Mouse (Mus musculus) frontal cortex, adult (tissue): ENCODE measurements at regions not wholly inside any gene's neighbourhood (a gene's known extent, or its start where the extent isn't known, plus 50 kb on each side); places are given as distances from the start of the nearest gene placed in this dataset.

Experiments used
- ATAC-seq: cut with Nextera tagmentation; 2 replicates; pipeline ENCODE4 v1.9.2; 2017; ENCODE audit warnings: mild to moderate bottlenecking, moderate library complexity, mixed read lengths; ENCODE audit not compliant: low TSS enrichment

DNA sequence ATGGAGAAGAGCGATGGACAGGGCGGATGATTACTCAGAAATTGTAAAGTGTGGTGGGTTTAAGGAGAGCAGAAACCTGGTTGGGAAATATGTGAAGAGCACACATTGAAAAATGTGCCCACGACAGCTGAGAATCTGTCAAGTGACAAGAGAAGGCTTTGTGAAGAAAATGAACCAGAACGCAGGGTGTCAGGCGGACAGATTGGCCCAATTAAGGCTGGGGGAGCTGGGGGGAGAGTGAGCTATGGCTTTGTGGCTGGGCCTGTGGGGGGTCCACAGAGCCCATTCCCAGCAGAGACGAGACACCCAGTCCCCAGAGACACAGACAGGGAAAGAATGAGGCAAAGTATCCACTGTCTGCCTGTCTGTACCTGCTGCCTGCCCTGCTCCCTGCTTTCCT is 153.3 kb downstream of the Shq1 start:
- no peak for ATAC-seq

DNA sequence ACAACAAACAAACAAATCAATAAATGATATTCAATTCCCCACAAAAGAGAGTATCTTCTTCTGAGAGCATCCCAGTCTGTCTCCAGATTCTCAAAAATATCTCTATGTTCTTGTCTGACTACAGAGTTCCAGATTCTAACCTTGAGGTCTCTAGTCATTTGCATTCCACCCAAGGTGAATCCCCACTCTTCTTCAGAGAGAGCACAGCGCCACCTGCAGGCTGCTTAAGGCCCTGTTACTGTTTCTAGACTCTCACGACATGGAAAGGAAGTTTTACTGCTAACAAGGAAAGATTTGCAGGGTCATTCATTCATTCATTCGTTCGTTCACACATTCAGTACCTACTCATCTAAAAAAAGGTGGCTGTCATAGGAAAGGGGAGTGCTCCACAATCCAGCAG is 158.3 kb downstream of the Shq1 start:
- no peak for ATAC-seq

DNA sequence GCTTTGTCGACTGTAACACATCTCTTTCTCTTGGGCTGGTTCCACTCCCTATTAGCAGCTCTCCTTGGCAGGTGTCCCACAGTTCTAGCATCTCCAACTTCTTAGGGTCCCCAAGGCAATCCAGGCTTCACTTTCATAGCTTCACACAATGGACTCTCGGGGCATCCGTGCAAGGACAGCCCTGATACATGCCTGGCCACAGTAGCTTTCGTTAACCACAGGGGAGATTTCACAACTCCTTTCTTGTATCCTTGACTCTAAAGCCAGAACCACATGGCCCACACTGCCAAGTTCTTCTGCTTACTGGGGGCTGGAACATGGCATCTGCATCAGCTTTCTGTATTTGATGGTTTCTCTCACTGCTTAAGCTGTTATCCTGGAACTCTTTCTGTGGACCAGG is 160.3 kb downstream of the Shq1 start:
- ATAC-seq: no peak

DNA sequence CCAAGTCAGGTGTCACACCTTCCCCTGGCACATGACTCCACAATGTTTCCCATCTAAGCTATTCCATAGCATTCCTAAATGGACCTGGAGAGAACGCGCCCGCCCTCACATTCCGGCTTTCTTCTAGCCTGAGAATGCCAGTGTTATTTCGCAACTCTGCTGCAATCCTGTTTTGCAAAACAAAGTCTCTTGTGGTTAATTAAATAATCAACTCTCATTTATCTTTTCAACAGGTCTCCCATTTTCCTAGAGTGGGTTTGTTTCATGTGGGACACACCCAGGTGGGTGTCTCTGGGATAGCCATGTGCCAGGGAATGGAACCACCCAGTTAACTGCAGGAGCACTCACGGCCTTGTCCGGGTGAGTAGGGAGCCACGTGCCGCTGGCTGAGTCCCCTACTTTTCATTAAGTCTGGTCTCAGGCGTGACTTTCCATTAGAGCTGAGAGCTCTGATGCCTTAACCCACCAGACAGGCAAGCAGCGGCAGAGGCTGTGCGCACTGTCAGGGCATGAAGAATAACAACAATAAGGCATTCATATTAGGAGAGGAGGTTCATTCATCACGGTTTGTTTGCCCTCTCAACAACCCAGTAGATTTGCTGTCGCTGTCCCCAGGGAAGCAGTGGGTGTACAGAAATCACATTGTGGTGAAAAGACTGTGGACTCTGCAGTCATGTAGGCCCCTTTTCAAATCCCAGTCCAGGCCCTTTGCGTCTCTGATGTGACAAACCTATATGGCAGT is 165.3 kb downstream of the Shq1 start:
- ATAC-seq: no peak

DNA sequence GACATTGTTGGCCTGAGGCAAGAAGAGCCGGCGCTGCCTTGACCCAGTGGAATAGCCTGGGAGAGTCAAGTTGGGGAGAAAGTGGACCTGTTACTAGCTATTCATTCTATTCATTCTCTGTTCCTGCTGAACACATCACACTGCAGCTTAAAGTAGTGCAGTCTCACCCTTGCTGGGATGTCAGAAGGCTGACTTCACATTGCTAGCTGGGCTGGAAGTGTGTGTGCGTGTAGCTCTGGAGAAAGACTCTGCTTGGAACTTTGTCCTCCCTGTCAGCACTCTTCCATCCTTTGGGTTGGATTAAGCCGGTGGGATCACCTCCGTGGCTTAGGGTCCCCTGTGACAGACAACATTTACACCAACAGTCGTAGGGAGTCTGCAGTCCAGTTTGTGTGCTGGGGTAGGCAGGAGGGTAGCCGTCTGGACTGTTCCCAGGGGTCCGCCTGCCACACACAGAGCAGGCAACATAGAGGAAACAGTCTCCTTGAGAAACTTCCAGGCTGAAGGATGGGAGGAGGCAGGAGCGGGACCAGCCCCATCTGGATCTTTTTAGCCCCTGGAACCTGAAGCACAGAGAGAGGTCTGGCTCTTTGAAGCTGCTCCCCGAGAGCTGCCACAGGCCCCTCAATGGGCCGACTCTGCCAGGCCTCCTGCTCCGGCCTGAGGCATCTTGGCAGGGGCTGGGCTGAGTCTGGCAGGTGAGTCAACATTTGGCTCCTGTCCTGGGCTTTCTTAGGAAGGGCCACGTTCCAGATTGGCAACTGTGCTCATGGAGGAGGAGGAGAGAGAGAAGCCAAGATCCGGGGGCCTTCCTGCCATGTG is 167.8 kb downstream of the Shq1 start:
- peak; percentile 65 for ATAC-seq

DNA sequence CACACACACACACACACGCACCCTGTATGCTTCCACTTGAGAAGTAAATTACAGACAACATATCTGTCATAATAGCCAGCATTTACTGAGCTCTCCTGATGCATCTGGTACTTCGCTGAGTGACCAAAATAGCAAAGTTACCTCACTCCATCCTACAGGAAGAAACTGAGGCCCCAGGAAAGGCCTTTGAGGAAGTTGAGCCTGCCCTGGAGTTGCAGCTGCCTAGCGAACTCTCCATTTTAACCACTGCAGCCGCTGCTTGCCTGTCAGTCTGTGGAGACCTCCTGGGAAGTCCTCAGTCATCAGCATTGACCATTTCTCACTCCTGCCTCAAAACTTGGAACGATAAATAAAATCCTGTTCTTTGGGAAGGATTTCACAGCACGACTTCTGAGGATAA is 168.8 kb downstream of the Shq1 start:
- no peak for ATAC-seq

DNA sequence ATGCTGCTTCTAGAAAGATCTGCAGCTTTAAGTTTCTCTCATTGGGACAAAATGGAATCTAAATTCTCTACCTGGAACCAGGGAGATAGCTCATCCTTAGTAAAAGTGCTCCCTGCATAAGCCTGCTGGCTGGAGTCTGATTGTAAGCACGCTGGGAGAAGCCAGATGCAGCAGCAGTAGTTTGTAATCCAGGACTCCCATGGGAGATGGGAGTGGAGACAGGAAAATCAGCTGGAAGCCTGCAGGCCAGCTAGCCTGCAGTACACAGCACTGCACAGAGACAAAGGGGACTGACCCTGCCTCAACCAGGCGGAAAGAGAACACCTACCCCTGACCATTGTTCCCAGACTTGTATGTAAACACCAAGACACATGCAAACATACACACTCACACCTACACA is 170.2 kb downstream of the Shq1 start:
- ATAC-seq: no peak

DNA sequence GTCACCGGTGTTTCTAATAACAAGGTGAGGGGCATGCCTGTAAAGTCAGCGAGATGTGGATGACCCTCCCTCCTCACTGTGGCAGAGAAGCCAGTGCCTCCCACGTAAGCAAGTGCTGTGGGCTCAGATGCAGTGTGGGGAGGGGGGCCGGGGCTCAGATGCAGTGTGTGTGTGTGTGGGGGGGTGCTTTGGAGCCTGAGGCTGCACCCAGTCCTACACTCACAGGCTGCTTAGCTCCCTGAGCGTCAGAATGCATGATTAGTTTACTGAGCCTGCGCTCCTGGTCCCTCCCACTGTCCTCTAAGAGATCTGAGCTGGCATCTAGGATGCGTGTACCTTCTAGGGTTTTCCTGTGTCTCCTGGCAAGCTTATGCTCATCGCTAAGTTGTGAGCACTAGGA is 170.9 kb downstream of the Shq1 start:
- ATAC-seq: 0 out of 2 replicates have a peak, but pooled peaks have one; percentile 55

DNA sequence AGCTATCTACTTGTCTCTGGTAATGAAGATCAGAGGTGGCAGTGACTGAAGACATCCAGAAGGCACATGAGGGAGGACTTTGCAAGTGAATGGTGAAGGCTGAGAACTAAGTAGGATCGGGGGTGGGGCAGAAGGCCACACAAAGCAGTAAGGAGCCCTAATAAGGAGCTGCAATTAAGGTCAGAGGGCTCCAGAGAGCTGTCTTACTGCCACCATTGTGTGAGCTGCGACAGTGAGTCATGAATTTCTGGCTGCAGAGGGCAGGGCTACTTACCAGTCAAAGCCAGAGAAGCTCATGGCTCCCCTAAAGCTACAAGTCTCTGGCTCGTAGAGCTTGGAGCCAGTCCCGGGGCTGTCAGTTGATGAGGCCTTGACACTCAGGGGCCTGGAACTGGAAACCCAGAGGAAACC is 172.1 kb downstream of the Shq1 start:
- ATAC-seq: no peak

DNA sequence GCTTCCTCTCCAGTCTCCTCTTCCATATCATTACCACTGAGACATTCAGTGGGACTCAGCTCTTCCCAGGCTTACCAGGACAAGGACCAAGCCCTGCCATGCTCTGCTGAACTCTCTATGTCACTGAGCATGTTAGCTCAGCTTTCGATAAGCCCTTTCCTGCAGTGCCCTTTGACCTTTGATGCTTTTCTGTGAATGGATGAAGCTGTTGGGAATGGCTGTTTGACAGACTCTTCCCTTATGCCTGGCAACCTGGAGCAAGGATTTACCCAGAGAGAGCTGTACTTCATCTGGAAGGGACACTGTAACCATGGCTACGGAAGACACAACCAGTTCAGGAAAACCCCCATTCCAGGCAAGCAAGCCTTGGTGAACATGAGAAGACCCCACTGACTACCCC is 172.8 kb downstream of the Shq1 start:
- ATAC-seq: no peak

DNA sequence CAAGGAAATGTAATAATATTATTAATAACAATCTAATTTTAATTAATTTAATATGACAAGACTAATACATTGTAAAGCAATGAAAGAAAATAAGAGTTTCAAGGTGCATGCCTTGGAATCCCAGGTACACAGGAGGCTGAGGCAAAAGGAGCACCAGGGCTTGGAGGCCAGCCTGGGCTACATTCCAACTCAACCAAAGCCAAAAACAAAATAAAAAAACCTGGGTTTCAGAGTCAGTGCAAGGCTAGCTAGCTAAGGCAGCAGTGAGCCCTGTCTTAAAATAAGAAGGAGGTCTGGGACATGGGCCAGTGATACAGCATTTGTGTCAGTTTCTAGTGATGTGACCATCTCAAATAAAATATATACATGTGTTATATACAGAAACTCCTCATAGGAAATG is 174.8 kb downstream of the Shq1 start:
- no peak for ATAC-seq

DNA sequence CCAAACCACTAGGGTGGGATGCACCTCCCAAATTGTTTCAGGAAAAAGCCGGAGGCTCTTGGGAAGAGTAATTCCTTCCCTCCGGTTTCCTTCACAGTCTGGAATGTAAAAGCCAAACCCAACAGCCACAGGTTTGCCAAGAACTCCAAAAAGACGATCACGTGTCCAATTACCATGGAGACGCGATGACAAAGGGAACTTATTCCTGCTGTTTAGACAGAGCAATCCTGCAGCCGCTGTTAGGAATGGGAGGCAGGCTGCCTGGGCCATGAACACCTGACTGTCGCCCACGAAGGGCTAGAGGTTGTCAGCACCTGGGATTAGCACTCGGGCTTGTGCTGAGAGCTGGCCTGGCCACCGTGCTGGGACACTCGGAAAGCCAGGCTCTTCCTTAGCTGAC is 175.8 kb downstream of the Shq1 start:
- peak; percentile 63 for ATAC-seq

DNA sequence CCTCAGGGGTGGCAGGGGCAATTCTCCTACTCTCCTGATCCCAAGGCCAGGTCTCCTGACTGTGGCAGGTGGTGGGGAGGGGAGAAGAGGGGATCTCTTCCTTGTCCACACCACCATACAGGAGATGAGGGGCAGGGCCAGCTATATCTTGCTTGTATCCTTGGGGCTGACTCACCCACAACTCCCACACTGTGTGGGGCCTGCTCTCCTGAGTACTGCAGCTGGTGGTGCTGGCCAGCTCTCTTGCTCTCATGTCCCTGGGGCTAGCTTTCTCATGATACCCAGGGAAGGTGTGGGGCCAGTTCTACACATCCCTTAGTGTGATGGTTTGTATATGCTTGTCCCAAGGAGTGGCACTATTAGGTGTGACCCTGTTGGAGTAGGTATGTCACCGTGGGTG is 177.4 kb downstream of the Shq1 start:
- ATAC-seq: peak; percentile 98

DNA sequence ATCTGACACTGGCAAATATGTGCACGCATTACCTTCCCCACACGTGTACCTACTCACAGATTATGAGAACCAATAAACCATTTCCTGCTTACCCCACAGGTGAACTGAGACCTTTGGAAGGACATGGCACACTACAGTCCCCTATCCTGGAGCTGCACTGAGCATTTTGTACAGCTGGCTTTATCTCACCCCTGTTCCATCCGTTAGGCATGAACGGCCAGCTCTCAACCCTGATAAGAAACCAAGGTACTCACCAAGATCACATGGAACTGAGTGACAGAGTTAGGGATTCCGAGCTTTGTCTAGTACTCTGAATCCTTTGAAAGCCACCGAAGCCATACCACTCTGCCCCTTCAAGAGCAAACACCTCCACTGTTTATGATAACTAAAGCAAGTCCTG is 179.1 kb downstream of the Shq1 start:
- ATAC-seq: no peak

DNA sequence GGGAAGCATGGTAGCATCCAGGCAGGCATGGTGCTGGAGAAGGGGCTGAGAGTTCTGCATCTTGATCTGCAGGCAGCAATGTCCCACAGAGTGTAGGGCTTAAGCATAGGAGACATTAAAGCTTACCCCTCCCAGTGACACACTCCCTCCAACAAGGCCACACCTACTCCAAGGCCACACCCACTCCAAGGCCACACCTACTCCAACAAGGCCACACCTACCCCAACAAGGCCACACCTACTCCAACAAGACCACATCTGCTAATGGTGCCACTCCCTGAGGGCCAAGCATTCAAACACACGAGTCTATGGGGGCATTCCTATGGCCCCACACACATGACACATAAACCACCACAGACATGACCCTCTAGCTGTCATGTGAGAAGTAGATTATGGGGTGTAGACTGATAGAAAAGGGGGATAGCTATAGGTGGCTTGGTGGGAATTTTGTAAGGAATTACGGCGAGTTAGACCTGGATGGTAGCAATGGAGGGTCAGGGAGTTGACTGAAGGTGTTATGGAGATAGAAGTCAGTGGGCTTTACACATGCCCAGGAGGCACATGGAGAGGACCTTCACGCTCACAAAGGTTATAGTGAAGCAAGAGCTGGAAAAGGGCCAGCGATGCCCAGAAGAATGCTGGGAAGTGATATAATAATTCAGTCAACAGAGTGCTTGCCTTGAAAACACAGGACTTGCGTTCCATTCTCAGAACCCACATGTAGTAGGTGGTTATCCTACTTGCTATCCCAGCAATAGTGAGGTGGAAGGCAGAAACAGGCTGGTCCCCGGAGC is 179.8 kb downstream of the Shq1 start:
- no peak for ATAC-seq

DNA sequence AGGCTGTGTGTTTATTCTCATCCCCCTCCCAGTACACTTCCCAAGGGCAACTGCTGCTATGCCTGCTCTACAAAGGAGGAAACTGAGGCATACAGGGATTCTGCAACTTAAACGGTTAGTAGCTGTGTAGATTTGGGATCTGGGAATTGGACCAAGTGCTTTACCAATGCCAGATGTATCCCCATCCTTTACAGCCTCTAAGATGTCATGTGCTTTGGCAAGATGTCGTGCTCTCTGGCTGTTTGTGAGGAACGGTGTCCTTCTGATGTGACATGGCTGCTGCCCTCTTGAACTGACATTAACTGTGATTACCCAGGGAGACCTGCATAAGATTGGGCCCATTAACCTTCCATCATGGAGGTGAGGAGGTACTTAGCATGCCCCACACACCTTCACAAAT is 187.1 kb downstream of the Shq1 start:
- ATAC-seq: no peak

DNA sequence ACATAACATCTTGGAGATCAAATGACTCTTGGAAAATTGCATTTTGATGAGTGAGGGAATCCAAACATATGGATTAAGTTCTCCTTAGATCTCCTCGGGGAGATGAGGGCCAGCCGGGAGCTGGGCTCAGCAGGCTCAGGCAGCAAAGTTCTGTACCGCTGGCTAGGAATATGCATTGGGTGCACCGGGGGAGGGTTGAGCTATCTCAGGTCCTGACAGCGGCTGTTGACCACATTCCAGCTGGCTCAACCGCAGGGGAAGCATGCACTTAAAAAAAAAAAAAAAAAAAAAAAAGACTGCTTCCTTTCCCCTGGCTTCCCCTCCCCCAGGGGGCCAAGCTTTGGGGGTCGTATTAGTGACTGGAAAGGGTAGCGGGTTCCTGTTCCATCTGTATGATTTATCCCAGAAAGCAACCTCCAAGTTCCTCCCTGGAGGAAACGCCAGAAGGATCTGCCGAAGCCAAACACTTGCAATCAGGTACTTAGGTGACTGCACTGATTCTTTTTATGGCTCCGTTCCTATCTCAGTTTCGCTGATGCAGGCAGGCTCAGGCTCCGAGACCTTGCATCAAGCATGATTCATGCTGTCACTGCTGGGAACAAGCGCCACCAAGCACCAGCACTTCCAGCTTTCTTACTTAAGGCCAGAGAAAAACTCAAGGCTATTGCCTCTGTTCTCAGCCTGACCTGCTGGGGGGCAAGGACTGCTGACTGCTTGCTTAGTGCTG is 187.7 kb downstream of the Shq1 start:
- peak; percentile 72 for ATAC-seq

DNA sequence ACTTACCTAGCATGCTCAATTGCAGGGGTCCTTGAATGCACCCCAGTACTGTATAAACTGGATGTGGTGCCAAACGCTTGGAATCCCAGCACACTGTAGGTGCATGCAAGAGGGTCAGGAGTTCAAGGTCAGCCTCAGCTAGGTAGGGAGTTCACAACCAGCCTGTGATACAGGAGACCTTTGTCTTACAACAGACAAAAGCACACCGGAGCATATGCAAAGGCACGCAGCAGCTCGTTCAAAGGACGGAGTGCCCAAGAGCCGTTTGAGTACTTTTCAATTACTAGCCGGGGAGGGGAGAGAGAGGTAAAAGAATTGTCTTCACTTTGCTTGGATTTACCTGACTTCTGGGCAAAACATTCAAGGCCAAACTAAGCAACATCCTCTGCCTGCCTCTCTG is 188.4 kb downstream of the Shq1 start:
- ATAC-seq: no peak

DNA sequence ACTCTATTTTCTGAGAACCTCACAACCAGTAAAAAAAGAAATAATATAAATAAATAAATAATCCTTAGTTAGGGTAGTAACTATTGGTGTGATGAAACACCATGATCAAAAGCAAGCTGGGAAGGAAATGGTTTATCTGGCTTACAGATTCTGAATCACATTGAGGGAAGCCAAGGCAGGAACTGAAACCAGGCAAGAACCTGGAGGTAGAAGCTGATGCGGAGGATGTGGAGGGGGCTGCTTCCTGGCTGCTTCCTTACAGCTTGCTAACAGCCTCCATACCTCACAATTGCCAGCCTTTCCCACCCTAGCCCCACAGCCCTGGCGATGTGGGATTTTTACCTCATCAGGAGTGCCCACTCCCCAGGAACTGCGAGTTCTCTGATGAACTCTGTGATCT is 190.4 kb downstream of the Shq1 start:
- ATAC-seq: no peak

DNA sequence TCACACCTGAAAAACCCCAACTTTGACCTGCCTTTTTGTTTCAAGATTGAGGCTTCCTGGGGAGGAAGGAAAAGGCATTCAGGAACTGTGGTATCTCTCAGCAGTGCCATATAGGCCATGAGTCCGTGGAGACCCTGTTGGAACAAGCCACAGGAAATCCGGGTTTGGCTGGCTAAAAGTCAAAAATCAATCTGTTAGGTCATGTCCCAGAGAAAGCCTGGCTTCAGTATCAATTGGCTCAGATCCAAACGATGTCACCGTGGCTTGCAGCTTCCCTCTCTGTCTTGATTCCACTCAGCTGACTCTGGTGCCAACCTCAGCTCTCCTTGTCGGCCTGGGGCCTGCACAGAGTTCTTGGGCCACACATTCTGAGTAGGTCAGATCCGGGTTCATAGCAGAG is 191.1 kb downstream of the Shq1 start:
- no peak for ATAC-seq

DNA sequence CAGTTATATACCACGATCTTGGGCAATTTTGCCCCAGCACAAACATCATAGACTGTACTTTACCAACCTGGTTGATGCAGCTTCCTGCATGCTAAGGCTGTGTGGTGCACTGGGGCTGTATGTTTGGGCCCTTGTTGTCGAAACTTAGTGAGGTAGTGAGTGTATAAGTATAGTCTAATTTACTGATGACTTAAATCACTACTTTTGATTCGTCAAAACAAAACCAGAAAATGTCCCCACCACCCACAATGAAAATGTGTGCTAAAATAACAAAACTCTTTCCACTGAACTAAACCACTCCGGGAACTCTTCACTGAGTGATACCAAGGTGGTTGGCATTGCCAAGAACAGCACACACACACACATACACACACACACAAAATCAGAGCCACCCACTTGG is 191.5 kb downstream of the Shq1 start:
- no peak for ATAC-seq
